Mouse (Mus musculus) neural tube, embryonic 14.5 days (tissue): ENCODE results near the gene Hesx1. TPM values are rescaled to one million over a fixed set of nuclear protein-coding genes. Genes with fewer than 3 reads are reported as not detected.
"Not testable (repeated sequence)": the region's sequence is repeated elsewhere in the genome, so short reads cannot be mapped to it uniquely, and the experiment has no call there.

Source experiments
- ATAC-seq: fragments of 200-750 bp; cut with Nextera tagmentation; 2 replicates; pipeline ENCODE4 v1.8.0; 2017; ENCODE audit warnings: low read depth, mild to moderate bottlenecking, moderate TSS enrichment, moderate library complexity
- H3K27ac ChIP-seq: fragments of 300-500 bp; sonication (generic); 2 replicates; pipeline ENCODE4 v1.5.1; 2014; ENCODE audit warnings: low read depth, mild to moderate bottlenecking, control low read depth, low read length, moderate library complexity, mixed read lengths
- H3K27me3 ChIP-seq: fragments of 300-500 bp; sonication (generic); 2 replicates; pipeline ENCODE4 v1.6.1; 2014; ENCODE audit warnings: low read length; ENCODE audit not compliant: control insufficient read depth, insufficient read depth
- H3K36me3 ChIP-seq: fragments of 300-500 bp; sonication (generic); 2 replicates; pipeline ENCODE4 v1.6.1; 2014; ENCODE audit warnings: low read length, mixed read lengths; ENCODE audit not compliant: control insufficient read depth, insufficient read depth
- H3K4me1 ChIP-seq: fragments of 300-500 bp; sonication (generic); 2 replicates; pipeline ENCODE4 v1.6.1; 2014; ENCODE audit warnings: low read length; ENCODE audit not compliant: control insufficient read depth, insufficient read depth
- H3K4me2 ChIP-seq: fragments of 300-500 bp; sonication (generic); 2 replicates; pipeline ENCODE4 v1.6.1; 2014; ENCODE audit warnings: mild to moderate bottlenecking, low read depth, low read length, control low read depth
- H3K4me3 ChIP-seq: fragments of 300-500 bp; sonication (generic); 2 replicates; pipeline ENCODE4 v1.5.1; 2014; ENCODE audit warnings: low read depth, low read length, control low read depth, mixed read lengths
- H3K9ac ChIP-seq: fragments of 300-500 bp; sonication (generic); replicated peaks from 2 replicates; pipeline ENCODE4 v1.6.1; 2014; ENCODE audit warnings: low read depth, mild to moderate bottlenecking, control low read depth, low read length, mixed read lengths
- H3K9me3 ChIP-seq: fragments of 300-500 bp; sonication (generic); 2 replicates; pipeline ENCODE4 v1.6.1; 2016; ENCODE audit warnings: low read length; ENCODE audit not compliant: control insufficient read depth
- WGBS: fragments of 180-500 bp; shearing (Covaris S2); extraction: QIAGEN DNeasy Blood & Tissue Kit; methylation state at CpG from one replicate; pipeline ENCODE4 v1.1.7; 2014; 5-methylcytosine and 5-hydroxymethylcytosine counted together
- polyA plus RNA-seq: library from polyadenylated mRNA; unstranded; fragments of >200 nt; fragmentation: Nextera tagmentation; extraction: Ambion mirVana; gene quantifications from 2 replicates; pipeline ENCODE4 v1.2.1, GENCODE M21; 2014

The Hesx1 gene
- not detected in 2 replicates for polyA plus RNA-seq

- Histone ChIP-seq H3K27me3 (no peaks in the 10 kb centered on the region), H3K4me3 (peak within 1 kb of the TSS; percentile 21), H3K27ac (no peak within 1 kb of the TSS), H3K4me1 (no peaks in the 10 kb centered on the region), H3K4me2 (peak within 1 kb of the TSS; percentile 54), H3K36me3 (no peaks in the 10 kb centered on the region), H3K9ac (no peak within 1 kb of the TSS), H3K9me3 (no peaks in the 10 kb centered on the region)
- 11% methylated on average over 16 of the region's 16 CpGs for WGBS
- no peak for ATAC-seq
Measured at GRCm38 (mm10) chr14:26994211-26994741, at the start of gene Hesx1. Gene Hesx1 (plus strand): TSS chr14:26994416.

GRCm38 (mm10) chr14:26956139-26956538 lies 38.1 kb upstream of the Hesx1 start:
- not testable (repeated sequence) for H3K9ac ChIP-seq, H3K4me1 ChIP-seq, H3K27ac ChIP-seq, H3K4me3 ChIP-seq, H3K27me3 ChIP-seq, ATAC-seq, H3K36me3 ChIP-seq, H3K9me3 ChIP-seq, H3K4me2 ChIP-seq
- 35% methylated on average over 2 of the region's 2 CpGs for WGBS

DNA sequence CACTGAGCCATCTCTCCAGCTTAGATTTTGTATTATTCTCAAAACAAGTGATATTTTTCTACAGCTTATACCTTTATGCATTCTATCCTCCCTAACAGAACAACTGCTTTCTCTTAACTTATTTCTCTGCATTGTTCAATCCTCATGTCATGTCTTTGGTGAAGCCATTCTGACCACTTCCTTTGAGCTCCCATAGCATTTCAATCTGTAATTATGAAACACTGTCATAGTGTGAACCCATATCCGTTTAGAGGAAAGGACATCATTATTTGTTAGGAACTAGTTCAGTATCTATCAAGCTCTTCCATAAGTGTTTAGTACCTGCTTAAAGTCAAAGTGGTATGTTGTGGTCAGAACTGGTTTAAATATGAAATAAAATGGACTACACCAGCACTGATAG lies 33.7 kb upstream of the Hesx1 start:
- no peak overlapping the region for H3K4me2 ChIP-seq
- H3K4me1 ChIP-seq = no peaks in the 10 kb centered on the region
- no peak overlapping the region for H3K4me3 ChIP-seq
- no peak overlapping the region for H3K27ac ChIP-seq
- H3K9me3 ChIP-seq = no peaks in the 10 kb centered on the region
- peaks cover 11% of the 10 kb centered on the region for H3K36me3 ChIP-seq
- 85% methylated on average over 1 of the region's 1 CpGs for WGBS
- H3K27me3 ChIP-seq = no peaks in the 10 kb centered on the region
- no peak overlapping the region for H3K9ac ChIP-seq
- no peak for ATAC-seq

DNA sequence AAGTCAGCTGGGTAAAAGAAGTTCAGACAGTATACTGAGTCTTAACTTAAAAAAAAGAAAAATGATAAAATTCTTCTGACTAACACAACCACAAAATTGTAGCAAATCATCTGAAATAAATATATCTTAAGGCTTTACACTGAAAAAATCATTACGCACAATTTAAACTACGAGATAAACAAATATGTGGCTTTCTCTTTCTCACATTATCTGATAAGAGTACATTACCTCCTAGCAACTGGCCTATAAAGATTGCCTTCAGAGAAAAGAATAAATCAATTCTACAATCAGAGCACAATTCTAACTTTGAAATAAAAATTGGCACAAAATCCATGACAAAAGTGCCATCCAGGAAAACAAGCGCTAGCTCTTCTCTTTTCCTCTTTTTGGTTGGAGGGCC lies 25.1 kb upstream of the Hesx1 start:
- H3K27ac ChIP-seq = no peak overlapping the region
- peak overlapping the region; percentile 92 for H3K4me3 ChIP-seq
- H3K9ac ChIP-seq = no peak overlapping the region; the same call in 1 of the 2 replicates
- WGBS = 75% methylated on average over 3 of the region's 3 CpGs
- no peak for ATAC-seq
- no peaks in the 10 kb centered on the region for H3K9me3 ChIP-seq
- no peaks in the 10 kb centered on the region for H3K36me3 ChIP-seq
- no peaks in the 10 kb centered on the region for H3K27me3 ChIP-seq
- H3K4me1 ChIP-seq = peaks cover 9% of the 10 kb centered on the region
- H3K4me2 ChIP-seq = peak overlapping the region; percentile 38

DNA sequence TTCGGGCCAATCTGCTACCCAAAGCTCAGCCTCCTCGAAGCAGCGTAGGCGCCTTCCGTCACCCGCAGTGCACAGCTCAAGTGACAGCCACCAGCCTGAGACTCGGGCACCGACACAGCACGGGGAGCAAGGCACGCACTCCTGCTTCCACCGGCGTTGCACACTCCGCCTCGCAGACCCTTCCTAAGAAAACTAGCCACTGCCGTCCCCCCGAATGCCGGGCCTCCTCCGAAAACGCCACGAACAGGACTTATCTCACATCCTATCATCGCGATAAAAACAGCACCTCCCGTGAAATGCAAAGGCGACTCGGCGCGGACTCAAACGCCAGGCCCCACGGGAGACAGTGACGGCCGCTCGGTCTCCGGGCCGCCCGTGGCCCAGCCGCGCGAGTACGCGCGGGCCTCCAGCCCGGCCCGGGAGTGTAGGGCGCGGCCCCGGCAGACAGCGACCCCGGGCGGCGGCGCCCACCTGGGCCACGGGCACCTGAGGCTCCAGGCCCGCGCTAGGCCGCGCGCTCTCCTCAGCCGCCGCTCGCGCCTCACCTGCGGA lies 24.3 kb upstream of the Hesx1 start:
- peak overlapping the region; percentile 72 for H3K9ac ChIP-seq
- no peaks in the 10 kb centered on the region for H3K9me3 ChIP-seq
- H3K36me3 ChIP-seq = no peaks in the 10 kb centered on the region
- H3K4me1 ChIP-seq = peaks cover 9% of the 10 kb centered on the region
- under 1% methylated on average over 61 of the region's 62 CpGs for WGBS
- peak overlapping the region; percentile 93 for H3K27ac ChIP-seq
- peak overlapping the region; percentile 38 for H3K4me2 ChIP-seq
- H3K27me3 ChIP-seq = no peaks in the 10 kb centered on the region
- H3K4me3 ChIP-seq = peak overlapping the region; percentile 92
- ATAC-seq = peak; percentile 89

GRCm38 (mm10) chr14:26970439-26970932 lies 23.7 kb upstream of the Hesx1 start:
- H3K9ac ChIP-seq = peak overlapping the region; percentile 72
- 0% methylated on average over 51 of the region's 53 CpGs for WGBS
- peak; percentile 99 for ATAC-seq

GRCm38 (mm10) chr14:26971106-26971789 lies 23.0 kb upstream of the Hesx1 start, which contains the start of gene Appl1:
Gene Appl1 (minus strand): TSS chr14:26971232.
- Histone ChIP-seq H3K27me3 (no peaks in the 10 kb centered on the region), H3K9me3 (no peaks in the 10 kb centered on the region), H3K4me3 (peak within 1 kb of the TSS; percentile 92), H3K36me3 (no peaks in the 10 kb centered on the region), H3K9ac (peak within 1 kb of the TSS; percentile 72), H3K4me1 (peaks cover 9% of the 10 kb centered on the region), H3K4me2 (peak within 1 kb of the TSS; percentile 38), H3K27ac (peak within 1 kb of the TSS; percentile 93)
- WGBS = 50% methylated on average over 10 of the region's 10 CpGs
- no peak for ATAC-seq

More at GRCm38 (mm10) chr14:26970439-26970932, 23.7 kb upstream of the Hesx1 start:
- Histone ChIP-seq H3K27me3 (no peaks in the 10 kb centered on the region), H3K4me1 (peaks cover 9% of the 10 kb centered on the region), H3K9me3 (no peaks in the 10 kb centered on the region), H3K4me2 (peak overlapping the region; percentile 38), H3K4me3 (peak overlapping the region; percentile 92), H3K27ac (peak overlapping the region; percentile 93), H3K36me3 (no peaks in the 10 kb centered on the region)

- 84% methylated on average over 2 of the region's 2 CpGs for WGBS
- Histone ChIP-seq H3K36me3 (no peaks in the 10 kb centered on the region), H3K9ac (no peak overlapping the region), H3K4me1 (peaks cover 13% of the 10 kb centered on the region), H3K4me2 (no peak overlapping the region), H3K4me3 (no peak overlapping the region), H3K27ac (no peak overlapping the region), H3K9me3 (no peaks in the 10 kb centered on the region), H3K27me3 (no peaks in the 10 kb centered on the region)
- ATAC-seq = no peak
Measured at GRCm38 (mm10) chr14:26973089-26973488, 21.1 kb upstream of the Hesx1 start.

GRCm38 (mm10) chr14:26975490-26975889 lies 18.7 kb upstream of the Hesx1 start:
- WGBS = 77% methylated on average over 3 of the region's 3 CpGs
- Histone ChIP-seq H3K27me3 (no peaks in the 10 kb centered on the region), H3K27ac (no peak overlapping the region), H3K4me3 (no peak overlapping the region), H3K4me2 (no peak overlapping the region), H3K36me3 (no peaks in the 10 kb centered on the region), H3K9ac (no peak overlapping the region), H3K4me1 (peaks cover 4% of the 10 kb centered on the region; the same call in 1 of the 2 replicates), H3K9me3 (no peaks in the 10 kb centered on the region)
- ATAC-seq = no peak
